Mouse (Mus musculus) testis, adult 2 months (tissue): Measurements from ENCODE around the gene Ccr9. TPM values are rescaled to one million over a fixed set of nuclear protein-coding genes. Genes with fewer than 3 reads are reported as not detected.

ENCODE experiments used
- H3K27ac ChIP-seq: fragments of 200-500 bp; 2 replicates; pipeline ENCODE4 v1.5.1; 2012; ENCODE audit warnings: low read depth, low read length; ENCODE audit not compliant: control insufficient read depth, insufficient read depth
- H3K27me3 ChIP-seq: fragments of 200-500 bp; 2 replicates; pipeline ENCODE4 v1.6.1; 2012; ENCODE audit warnings: mild to moderate bottlenecking, low read length, moderate library complexity; ENCODE audit not compliant: control insufficient read depth, insufficient read depth
- H3K36me3 ChIP-seq: fragments of 200-500 bp; 2 replicates; pipeline ENCODE4 v1.6.1; 2012; ENCODE audit warnings: mild to moderate bottlenecking, low read length; ENCODE audit not compliant: control insufficient read depth, insufficient read depth
- H3K4me1 ChIP-seq: fragments of 200-500 bp; 2 replicates; pipeline ENCODE4 v1.6.1; 2012; ENCODE audit warnings: low read length; ENCODE audit not compliant: control insufficient read depth, insufficient read depth
- H3K4me3 ChIP-seq: fragments of 200-500 bp; 2 replicates; pipeline ENCODE4 v1.5.1; 2012; ENCODE audit warnings: low read depth, mild to moderate bottlenecking, low read length, moderate library complexity, mixed read lengths; ENCODE audit not compliant: control insufficient read depth
- CTCF ChIP-seq: fragments of 200-500 bp; IDR thresholded peaks from 2 replicates; pipeline ENCODE4 v1.5.1; 2012; ENCODE audit warnings: low read depth, mild to moderate bottlenecking, inconsistent platforms, low read length, moderate library complexity; ENCODE audit not compliant: control insufficient read depth, insufficient read depth, insufficient replicate concordance
- POLR2A ChIP-seq: fragments of 200-500 bp; IDR thresholded peaks from 2 replicates; pipeline ENCODE4 v1.6.1; 2012; ENCODE audit warnings: low read depth, mild to moderate bottlenecking, inconsistent platforms, low read length, moderate library complexity; ENCODE audit not compliant: control insufficient read depth
- polyA plus RNA-seq: library from polyadenylated mRNA; depleted of rRNA; stranded (reverse); fragments of >200 nt; gene quantifications from 2 replicates; pipeline ENCODE4 v1.2.3, GENCODE M21; 2012

Gene Ccr9
- polyA plus RNA-seq, 1 experiment = 0.04 TPM

DNA sequence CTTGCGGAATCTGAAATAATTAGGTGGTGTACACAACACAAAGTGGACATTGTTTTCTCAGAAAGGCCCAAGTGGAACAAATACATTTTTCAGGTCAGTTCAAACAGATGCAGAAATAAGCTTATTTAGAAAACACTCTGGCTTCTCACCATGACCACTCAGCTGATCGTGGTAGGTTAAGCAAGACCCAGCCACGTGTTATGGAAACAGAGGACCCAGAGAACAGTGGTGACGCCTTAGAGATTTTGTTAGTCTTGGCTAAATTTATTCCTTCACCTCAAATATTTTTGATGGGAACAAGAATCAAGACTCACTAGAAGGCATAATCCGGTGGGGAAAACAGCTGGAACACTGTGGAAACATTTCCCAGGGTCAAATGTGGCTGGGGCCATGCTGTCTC is 8.0 kb downstream of the Ccr9 start:
- no peaks in the 10 kb centered on the region for H3K27me3 ChIP-seq
- no peak overlapping the region for H3K27ac ChIP-seq
- H3K4me3 ChIP-seq = no peak overlapping the region
- H3K36me3 ChIP-seq = no peaks in the 10 kb centered on the region
- no peak for TF ChIP-seq CTCF
- TF ChIP-seq POLR2A = no peak
- no peaks in the 10 kb centered on the region for H3K4me1 ChIP-seq

DNA sequence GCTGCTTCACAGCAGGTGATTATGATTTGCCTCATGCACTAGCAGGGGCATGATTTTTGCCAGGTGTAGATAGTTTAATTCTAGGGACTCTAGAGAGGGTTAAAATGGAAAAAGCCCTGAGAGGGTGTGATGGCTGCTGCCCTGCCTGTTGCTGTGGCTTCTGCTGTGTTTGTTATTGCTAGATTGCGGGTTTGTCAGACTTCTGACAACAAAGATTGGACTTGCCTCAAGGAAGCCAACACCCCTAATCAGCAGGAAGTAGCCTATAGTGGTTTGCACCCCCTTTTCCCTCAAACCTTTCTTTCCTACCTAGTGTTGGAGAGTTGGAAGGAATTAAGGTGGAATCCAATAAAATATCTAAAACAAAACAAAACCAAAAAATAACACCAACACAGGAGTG is 10.0 kb downstream of the Ccr9 start:
- Histone ChIP-seq H3K4me3 (no peak overlapping the region), H3K4me1 (no peaks in the 10 kb centered on the region), H3K36me3 (no peaks in the 10 kb centered on the region), H3K27ac (no peak overlapping the region), H3K27me3 (no peaks in the 10 kb centered on the region)
- no peak for TF ChIP-seq POLR2A

DNA sequence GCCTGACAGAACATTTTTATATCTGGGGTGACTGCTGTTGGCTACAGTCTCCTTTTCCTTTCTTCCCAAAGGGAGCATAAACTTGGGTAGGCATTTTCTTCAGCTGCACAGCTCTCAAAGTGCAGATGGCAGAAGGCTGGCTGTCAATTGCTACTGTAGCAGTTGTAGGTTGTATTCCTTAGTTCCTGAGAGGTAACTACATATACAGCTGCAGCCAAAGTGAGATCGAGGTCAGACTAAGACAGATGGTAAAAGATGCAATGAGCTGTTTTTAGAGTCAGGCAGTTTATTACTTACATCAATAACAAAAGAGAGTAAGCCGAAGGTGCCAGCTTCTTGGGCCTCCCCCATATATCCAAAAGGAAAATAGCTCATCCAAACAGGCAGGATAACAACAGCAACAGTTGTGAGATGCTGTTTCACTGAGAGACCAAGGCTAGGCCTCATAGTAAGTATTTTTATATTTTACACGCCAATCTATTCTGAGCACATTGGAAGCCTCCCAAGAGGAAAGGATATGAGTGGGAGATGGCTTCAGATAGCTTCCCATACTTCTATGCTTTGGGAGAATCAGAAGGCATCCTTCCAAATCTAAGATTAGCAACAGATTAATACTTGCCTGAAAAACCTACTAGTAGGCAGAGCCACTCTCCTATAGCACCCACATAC is 17.5 kb downstream of the Ccr9 start:
- no peaks in the 10 kb centered on the region for H3K36me3 ChIP-seq
- H3K27ac ChIP-seq = no peak overlapping the region
- H3K4me1 ChIP-seq = no peaks in the 10 kb centered on the region
- H3K27me3 ChIP-seq = no peaks in the 10 kb centered on the region
- H3K4me3 ChIP-seq = no peak overlapping the region
- TF ChIP-seq CTCF (no peak), POLR2A (no peak)

DNA sequence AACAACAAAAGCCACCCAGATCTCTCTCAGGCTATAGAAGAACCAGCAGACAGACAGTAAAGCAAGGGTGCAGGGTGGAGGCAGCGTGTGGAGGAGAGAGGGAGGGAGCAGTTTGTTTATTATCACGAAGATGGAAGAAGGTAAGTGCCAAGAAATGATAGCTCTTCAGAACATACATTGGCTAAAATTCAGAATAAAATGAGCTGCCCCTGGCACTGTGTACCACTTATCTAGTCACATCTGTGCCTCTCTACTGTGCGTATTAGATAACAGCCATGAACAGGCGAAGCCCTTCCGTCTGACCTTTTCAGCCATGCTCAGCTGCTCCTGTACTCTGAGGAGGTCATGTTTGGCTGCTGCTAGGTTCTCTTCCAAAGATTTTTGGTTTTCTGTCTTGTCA is 23.6 kb downstream of the Ccr9 start:
- no peak overlapping the region for H3K27ac ChIP-seq
- TF ChIP-seq CTCF (no peak), POLR2A (no peak)
- no peak overlapping the region for H3K4me3 ChIP-seq
- no peaks in the 10 kb centered on the region; the same call in 1 of the 2 replicates for H3K36me3 ChIP-seq
- H3K4me1 ChIP-seq = no peaks in the 10 kb centered on the region
- H3K27me3 ChIP-seq = no peaks in the 10 kb centered on the region

DNA sequence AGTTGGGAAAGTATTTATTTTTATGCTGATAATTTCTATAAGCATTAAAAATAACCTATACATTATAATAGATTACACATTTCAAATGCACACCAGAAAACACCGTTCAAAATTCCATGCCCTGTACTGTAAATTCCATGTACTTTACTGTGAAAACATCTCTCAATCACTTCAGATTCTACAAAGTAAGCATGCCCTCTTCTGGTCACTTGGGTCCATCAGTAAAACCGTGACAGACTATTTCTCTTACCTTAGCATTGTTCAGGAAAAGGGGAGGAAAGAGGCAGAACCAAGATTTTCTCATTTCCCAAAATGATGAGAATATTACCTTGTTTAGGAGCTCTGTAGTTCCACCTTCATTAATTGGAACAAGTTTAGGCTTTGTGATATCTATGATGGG is 31.0 kb downstream of the Ccr9 start:
- H3K36me3 ChIP-seq = peaks cover 4% of the 10 kb centered on the region
- no peak overlapping the region for H3K27ac ChIP-seq
- TF ChIP-seq CTCF (no peak), POLR2A (no peak)
- H3K4me3 ChIP-seq = no peak overlapping the region
- no peaks in the 10 kb centered on the region for H3K27me3 ChIP-seq
- no peaks in the 10 kb centered on the region for H3K4me1 ChIP-seq

DNA sequence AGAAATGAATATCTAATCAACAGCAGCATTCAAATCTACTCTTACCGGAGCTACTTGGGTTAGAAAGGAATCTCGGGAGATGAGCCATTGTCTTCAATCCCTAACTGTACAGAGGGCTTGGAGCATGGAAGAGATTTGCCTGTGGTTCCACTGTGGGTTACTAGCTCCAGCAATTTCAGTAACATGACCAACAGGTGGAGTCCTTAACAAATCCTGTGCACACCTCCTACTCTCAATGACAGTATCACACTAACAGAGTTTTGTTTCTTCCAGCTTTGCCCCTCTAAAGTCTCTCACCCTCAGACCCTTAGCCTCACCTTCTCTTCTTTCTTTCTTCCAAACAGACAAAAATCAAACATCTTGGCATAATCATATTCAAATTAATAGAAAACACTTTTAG is 34.9 kb downstream of the Ccr9 start:
- no peak overlapping the region for H3K4me3 ChIP-seq
- no peak for TF ChIP-seq CTCF
- TF ChIP-seq POLR2A = no peak
- H3K4me1 ChIP-seq = peaks cover 2% of the 10 kb centered on the region
- H3K36me3 ChIP-seq = peaks cover 2% of the 10 kb centered on the region; the same call in 1 of the 2 replicates
- no peak overlapping the region for H3K27ac ChIP-seq
- no peaks in the 10 kb centered on the region for H3K27me3 ChIP-seq

DNA sequence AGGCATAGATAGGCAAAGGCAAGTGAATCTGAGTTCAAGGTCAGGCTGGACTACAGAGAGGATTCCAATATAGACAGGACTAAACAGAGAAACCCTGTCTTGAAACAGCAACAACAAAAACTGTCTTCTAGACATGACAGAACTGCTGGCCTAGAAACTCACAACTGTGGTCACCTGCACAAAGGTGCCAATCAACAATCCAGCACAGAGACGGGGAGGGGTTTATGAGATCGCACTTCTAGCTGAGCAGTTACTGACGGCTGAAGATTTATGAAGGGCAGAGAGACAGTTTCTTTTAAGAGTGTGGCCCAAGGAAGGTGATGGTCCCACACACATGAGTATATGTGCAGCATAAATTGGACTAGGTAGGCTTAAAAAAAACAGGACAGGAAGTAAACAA is 38.1 kb downstream of the Ccr9 start:
- TF ChIP-seq POLR2A (no peak), CTCF (no peak)
- H3K27me3 ChIP-seq = no peaks in the 10 kb centered on the region
- no peaks in the 10 kb centered on the region for H3K36me3 ChIP-seq
- peaks cover 2% of the 10 kb centered on the region for H3K4me1 ChIP-seq
- peak overlapping the region; percentile 77 for H3K4me3 ChIP-seq
- no peak overlapping the region for H3K27ac ChIP-seq

DNA sequence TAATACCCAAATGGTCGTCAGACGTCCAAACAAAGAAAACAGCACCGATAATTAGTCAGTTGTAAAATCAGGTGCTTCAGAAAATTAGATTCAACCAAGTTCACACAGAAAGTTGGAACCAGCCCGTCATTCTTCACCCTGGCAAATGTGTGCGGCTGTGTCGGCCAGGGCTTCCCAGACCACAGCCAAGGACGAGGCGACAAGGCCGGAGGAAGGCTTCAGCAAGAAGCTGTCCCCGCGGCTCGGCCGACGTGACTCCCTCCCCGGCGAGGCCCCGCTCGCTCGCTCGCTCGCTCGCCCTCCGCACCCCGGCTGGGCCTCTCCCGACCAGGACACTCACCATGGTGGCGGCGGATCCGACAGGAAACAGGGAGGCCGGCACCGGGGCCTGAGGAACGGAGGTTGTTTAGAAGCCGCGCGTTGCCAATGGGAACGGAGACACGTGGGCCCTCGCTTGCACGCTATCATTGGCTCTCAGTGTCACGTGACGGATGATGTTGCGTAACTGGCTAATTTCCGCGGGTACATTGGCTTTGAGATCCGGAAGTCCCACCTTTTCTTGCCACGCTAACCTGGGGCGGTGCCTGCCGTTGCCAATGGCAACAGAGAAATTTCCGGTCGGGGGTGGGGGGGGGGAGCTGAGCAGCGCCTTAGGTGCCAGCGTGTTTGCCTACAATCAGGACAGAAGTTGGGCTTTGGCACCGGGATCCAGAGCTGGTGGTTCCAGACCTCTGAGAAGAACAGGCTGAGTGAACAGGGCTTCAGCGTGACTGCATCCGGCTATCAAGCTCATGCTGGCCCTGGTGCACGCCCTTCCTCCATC is 39.2 kb downstream of the Ccr9 start, which contains the start of gene Lztfl1:
Lztfl1 (minus strand) TSS at position 512 of the 823 bp plus-strand sequence.
- Histone ChIP-seq H3K27me3 (no peaks in the 10 kb centered on the region), H3K27ac (peak within 1 kb of the TSS; percentile 95), H3K36me3 (no peaks in the 10 kb centered on the region), H3K4me3 (peak within 1 kb of the TSS; percentile 97), H3K4me1 (peaks cover 2% of the 10 kb centered on the region)
- TF ChIP-seq POLR2A (peak; percentile 87; the same call in 1 of the 2 replicates), CTCF (no peak)
